Mouse (Mus musculus): ENCODE measurements around the gene Afg3l1.

DNA sequence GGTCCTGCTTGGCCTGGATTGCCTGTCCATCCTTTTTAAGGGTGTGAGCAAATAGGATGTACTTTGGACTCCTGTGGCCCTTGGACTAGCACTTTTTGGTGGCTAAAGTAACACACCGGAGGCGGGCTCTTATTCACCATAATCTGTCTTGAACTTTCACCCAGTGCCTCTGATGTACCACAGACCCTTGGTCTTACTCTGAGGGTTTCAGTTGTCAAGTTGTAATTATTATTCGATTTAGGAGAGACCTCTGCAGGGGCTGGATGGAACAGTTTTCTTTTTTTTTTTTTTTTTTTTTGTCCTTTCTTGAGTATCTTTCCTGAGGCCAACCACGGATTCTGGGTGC lies 34.2 kb upstream of the Afg3l1 start:
- TF ChIP-seq CTCF (IDR thresholded peaks at IDR 0.05; ENCODE audit: low read depth, low read length) (no peak), POLR2A (IDR thresholded peaks at IDR 0.05; ENCODE audit: borderline replicate concordance, low read depth, low read length) (no peak)
